Mouse (Mus musculus) kidney, postnatal 0 days (tissue): ENCODE results near the gene Map3k19. TPM values are rescaled to one million over a fixed set of nuclear protein-coding genes. Genes with fewer than 3 reads are reported as not detected.

ENCODE experiments used
- ATAC-seq: fragments of 200-750 bp; cut with Nextera tagmentation; replicated peaks from 2 replicates; pipeline ENCODE4 v1.8.0; 2017; ENCODE audit warnings: low read depth, moderate number of reproducible peaks, moderate TSS enrichment, moderate library complexity; ENCODE audit not compliant: low FRiP score
- DNase-seq: peaks from one replicate; pipeline ENCODE4 v3.0.0-alpha.2; 2016; ENCODE audit warnings: low spot score
- H3K27ac ChIP-seq: fragments of 300-500 bp; sonication (generic); 2 replicates; pipeline ENCODE4 v1.5.1; 2014; ENCODE audit warnings: mild to moderate bottlenecking
- H3K27me3 ChIP-seq: fragments of 300-500 bp; sonication (generic); 2 replicates; pipeline ENCODE4 v1.6.1; 2014; ENCODE audit warnings: low read length, mixed read lengths; ENCODE audit not compliant: insufficient read depth
- H3K36me3 ChIP-seq: fragments of 300-500 bp; sonication (generic); 2 replicates; pipeline ENCODE4 v1.6.1; 2014; ENCODE audit warnings: low read length, mixed read lengths; ENCODE audit not compliant: insufficient read depth
- H3K4me1 ChIP-seq: fragments of 300-500 bp; sonication (generic); replicated peaks from 2 replicates; pipeline ENCODE4 v1.6.1; 2014; ENCODE audit warnings: antibody characterized with exemption, low read length, mixed read lengths; ENCODE audit not compliant: insufficient read depth
- H3K4me2 ChIP-seq: fragments of 300-500 bp; sonication (generic); 2 replicates; pipeline ENCODE4 v1.6.1; 2014; ENCODE audit warnings: mild to moderate bottlenecking, low read length, moderate library complexity, mixed read lengths
- H3K4me3 ChIP-seq: fragments of 300-500 bp; sonication (generic); replicated peaks from 2 replicates; pipeline ENCODE4 v1.5.1; 2014; ENCODE audit warnings: low read depth, low read length
- H3K9ac ChIP-seq: fragments of 300-500 bp; sonication (generic); 2 replicates; pipeline ENCODE4 v1.6.1; 2014; ENCODE audit warnings: low read depth, low read length
- H3K9me3 ChIP-seq: fragments of 300-500 bp; sonication (generic); replicated peaks from 2 replicates; pipeline ENCODE4 v1.6.1; 2016; ENCODE audit warnings: low read length, inconsistent platforms, mixed read lengths
- CTCF ChIP-seq: IDR thresholded peaks from 2 replicates; pipeline ENCODE4 v1.5.1; 2016; ENCODE audit warnings: antibody characterized with exemption, low read depth, mild to moderate bottlenecking, moderate library complexity
- WGBS: fragments of 180-500 bp; shearing (Covaris S2); extraction: QIAGEN DNeasy Blood & Tissue Kit; methylation state at CpG from one replicate; pipeline ENCODE4 v1.1.7; 2014; 5-methylcytosine and 5-hydroxymethylcytosine counted together
- polyA plus RNA-seq: library from polyadenylated mRNA; unstranded; fragments of >200 nt; fragmentation: Nextera tagmentation; extraction: Ambion mirVana; gene quantifications from 2 replicates; pipeline ENCODE4 v1.2.1, GENCODE M21; 2015

The Map3k19 gene
- polyA plus RNA-seq, 1 experiment from 2014 or later: not detected

DNA sequence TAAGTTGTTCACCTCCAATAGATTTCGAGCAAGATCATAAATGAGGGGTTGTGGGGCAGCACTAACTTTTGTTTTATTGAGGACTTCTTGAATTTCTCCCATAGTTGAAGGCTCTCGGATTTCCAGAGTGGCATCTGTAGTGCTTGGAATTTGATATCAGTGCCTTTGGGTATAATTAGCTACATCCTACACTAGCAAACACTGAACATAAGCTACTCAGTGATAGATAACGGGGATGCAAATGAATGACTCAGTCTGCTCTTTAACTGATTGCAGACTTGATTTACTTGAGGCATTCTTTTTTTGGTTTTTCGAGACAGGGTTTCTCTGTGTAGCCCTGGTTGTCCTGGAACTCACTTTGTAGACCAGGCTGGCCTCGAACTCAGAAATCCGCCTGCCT lies 65.9 kb downstream of the Map3k19 start:
- H3K9me3 ChIP-seq: no peaks in the 10 kb centered on the region
- H3K4me3 ChIP-seq: no peak overlapping the region
- H3K9ac ChIP-seq: no peak overlapping the region
- H3K4me2 ChIP-seq: no peak overlapping the region
- ATAC-seq (no peak), DNase-seq (peak; percentile 36)
- H3K36me3 ChIP-seq: no peaks in the 10 kb centered on the region
- 0 out of 2 replicates have a peak, but pooled peaks cover 9% of the 10 kb centered on the region for H3K4me1 ChIP-seq
- 61% methylated on average over 6 of the region's 6 CpGs for WGBS
- H3K27me3 ChIP-seq: no peaks in the 10 kb centered on the region
- TF ChIP-seq CTCF: no peak
- H3K27ac ChIP-seq: no peak overlapping the region

DNA sequence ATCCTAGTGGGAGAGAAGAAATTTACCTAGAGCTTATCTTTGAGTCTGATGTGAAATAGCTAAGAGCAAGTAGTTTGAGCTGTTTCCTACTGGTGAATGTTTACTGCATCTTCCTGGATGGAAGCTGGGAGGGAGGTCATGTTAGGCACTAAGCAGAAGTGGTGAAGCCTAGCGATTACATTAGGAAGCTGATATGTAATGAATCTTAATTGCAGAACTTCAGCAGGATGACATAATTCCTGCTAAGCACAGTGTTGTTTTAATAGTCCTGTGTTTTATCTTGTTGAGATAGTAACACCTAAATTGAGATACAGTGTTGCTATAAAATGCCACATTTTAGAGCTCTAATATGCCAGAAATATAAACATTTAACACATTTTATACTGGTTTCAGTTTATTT lies 68.9 kb downstream of the Map3k19 start:
- Histone ChIP-seq H3K9ac (no peak overlapping the region), H3K9me3 (no peaks in the 10 kb centered on the region), H3K27me3 (no peaks in the 10 kb centered on the region), H3K4me2 (no peak overlapping the region), H3K36me3 (no peaks in the 10 kb centered on the region), H3K4me3 (no peak overlapping the region), H3K4me1 (0 out of 2 replicates have a peak, but pooled peaks cover 9% of the 10 kb centered on the region), H3K27ac (no peak overlapping the region)
- TF ChIP-seq CTCF: no peak
- ATAC-seq: no peak
- WGBS: 39% methylated on average over 1 of the region's 1 CpGs
- DNase-seq: no peak

DNA sequence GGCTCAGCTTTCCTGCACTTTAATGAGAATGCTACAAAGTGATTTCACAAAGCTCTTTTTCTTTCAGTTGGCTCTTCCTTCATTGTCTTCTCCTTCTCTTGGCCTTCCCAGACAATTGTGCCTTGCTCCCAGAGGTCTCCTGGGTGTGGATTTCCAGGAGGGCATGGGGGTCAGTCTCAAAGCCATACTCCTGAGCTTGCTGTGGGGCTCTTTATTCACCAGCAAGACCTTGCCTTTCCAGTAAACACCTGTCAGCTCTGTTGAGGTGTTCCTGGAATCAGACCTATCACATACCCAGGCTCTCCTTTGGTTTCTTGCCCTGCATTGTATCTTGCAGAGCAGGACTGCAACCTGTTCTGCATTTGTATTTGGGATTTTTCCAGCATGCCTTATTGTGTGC lies 71.0 kb downstream of the Map3k19 start:
- H3K36me3 ChIP-seq: no peaks in the 10 kb centered on the region
- no peaks in the 10 kb centered on the region for H3K27me3 ChIP-seq
- H3K9ac ChIP-seq: no peak overlapping the region
- peaks cover 9% of the 10 kb centered on the region; the same call in 1 of the 2 replicates for H3K4me1 ChIP-seq
- H3K4me3 ChIP-seq: no peak overlapping the region
- ATAC-seq (no peak), DNase-seq (no peak)
- no peak overlapping the region for H3K27ac ChIP-seq
- no peak overlapping the region for H3K4me2 ChIP-seq
- TF ChIP-seq CTCF: no peak
- H3K9me3 ChIP-seq: no peaks in the 10 kb centered on the region

DNA sequence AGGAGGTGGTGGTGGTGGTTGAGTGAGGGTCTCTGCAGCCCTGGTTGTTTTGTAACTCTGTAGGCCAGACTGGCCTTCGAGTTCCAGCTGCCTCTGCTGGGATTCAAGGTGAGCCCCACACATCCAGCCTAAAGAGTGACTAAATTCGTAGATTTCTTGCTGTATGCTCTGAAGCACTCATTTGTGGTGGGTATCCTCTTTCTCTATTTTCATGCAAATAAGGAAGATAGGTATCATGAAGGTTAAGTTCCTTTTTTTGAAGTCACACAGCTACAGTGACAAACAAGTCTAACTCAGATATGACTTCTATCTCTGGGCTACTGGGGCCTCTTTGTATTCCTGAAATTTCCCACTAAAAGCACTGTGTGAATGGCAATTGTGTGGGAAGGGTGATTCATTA lies 74.0 kb downstream of the Map3k19 start:
- TF ChIP-seq CTCF: no peak

DNA sequence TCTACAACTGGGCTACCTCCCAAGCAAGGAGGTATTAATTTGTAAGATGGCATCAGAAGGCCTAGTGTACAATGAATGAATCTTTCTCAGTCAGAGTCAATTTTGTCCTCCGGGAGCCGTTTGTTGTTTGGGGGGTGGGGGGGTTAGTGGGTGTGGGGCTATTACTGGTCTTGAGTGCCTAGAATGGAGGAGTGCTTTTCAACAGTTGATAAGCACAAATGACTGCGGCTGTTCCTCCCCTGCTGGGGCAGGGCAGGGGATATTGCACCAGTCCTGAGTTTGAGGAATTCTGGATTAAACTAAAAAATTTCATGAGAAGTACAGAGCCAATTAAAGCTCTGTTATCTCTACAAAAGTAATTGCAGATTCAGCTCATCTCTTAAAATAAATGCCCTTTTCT lies 74.7 kb downstream of the Map3k19 start:
- H3K9ac ChIP-seq: no peak overlapping the region
- peaks cover 7% of the 10 kb centered on the region for H3K4me1 ChIP-seq
- H3K27ac ChIP-seq: no peak overlapping the region
- no peaks in the 10 kb centered on the region for H3K9me3 ChIP-seq
- H3K4me3 ChIP-seq: no peak overlapping the region
- H3K36me3 ChIP-seq: no peaks in the 10 kb centered on the region
- ATAC-seq: no peak
- 29% methylated on average over 3 of the region's 3 CpGs for WGBS
- no peak for TF ChIP-seq CTCF
- DNase-seq: no peak
- no peaks in the 10 kb centered on the region for H3K27me3 ChIP-seq
- H3K4me2 ChIP-seq: no peak overlapping the region

More for the DNA sequence above, 74.0 kb downstream of the Map3k19 start:
- H3K9me3 ChIP-seq: no peaks in the 10 kb centered on the region
- no peaks in the 10 kb centered on the region for H3K27me3 ChIP-seq
- H3K9ac ChIP-seq: no peak overlapping the region
- ATAC-seq: no peak
- H3K36me3 ChIP-seq: no peaks in the 10 kb centered on the region
- no peak overlapping the region for H3K27ac ChIP-seq
- no peak for DNase-seq
- no peak overlapping the region for H3K4me2 ChIP-seq
- H3K4me1 ChIP-seq: peaks cover 4% of the 10 kb centered on the region
- no peak overlapping the region for H3K4me3 ChIP-seq
- WGBS: 75% methylated on average over 2 of the region's 2 CpGs

DNA sequence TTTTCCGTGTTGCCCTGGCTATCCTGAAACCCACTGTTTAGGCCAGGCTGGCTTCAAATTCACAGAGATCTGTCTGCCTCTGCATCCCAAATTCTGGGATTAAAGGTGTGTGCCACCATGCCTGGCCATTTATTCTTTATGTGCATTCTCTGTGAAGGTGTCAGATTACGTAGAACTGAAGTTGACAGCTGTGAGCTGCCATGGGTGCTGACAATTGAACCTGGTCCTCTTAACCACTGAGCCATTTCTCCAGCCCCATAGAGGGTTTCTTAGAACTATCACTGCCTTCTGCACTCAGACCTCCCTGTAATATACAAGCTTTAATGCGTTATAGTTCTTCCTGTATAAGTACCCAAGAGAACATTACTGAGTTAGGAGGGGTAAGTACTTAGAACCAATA lies 76.2 kb downstream of the Map3k19 start:
- 86% methylated on average over 3 of the region's 3 CpGs for WGBS
- TF ChIP-seq CTCF: no peak
- Histone ChIP-seq H3K36me3 (no peaks in the 10 kb centered on the region), H3K9me3 (no peaks in the 10 kb centered on the region), H3K27ac (no peak overlapping the region), H3K9ac (no peak overlapping the region), H3K4me3 (no peak overlapping the region), H3K4me2 (no peak overlapping the region), H3K4me1 (peaks cover 8% of the 10 kb centered on the region), H3K27me3 (no peaks in the 10 kb centered on the region)
- no peak for DNase-seq
- no peak for ATAC-seq

DNA sequence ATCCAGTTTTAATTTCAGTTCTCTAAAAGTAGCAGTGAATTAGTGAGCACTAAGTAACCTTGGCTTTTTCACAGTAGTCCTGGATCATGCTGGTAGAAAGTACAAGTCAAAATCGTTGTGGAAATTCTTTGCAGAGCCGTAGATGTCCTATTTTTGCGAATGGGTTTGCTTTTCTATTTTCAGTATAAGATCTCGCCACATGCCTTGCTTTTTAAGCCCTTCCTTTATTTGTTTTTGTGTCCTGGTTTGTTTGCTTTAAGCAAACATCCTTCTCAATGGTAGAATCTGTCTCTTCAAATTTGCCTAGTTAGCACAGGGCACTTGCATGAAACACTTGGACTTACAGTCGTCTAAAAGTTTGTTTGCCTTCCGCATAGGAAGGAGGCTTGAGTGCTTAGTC lies 78.6 kb downstream of the Map3k19 start:
- H3K27ac ChIP-seq: no peak overlapping the region
- peaks cover 8% of the 10 kb centered on the region for H3K4me1 ChIP-seq
- no peak for ATAC-seq
- H3K9me3 ChIP-seq: no peaks in the 10 kb centered on the region
- peak overlapping the region; percentile 36 for H3K4me2 ChIP-seq
- DNase-seq: no peak
- no peaks in the 10 kb centered on the region for H3K27me3 ChIP-seq
- H3K36me3 ChIP-seq: no peaks in the 10 kb centered on the region
- H3K9ac ChIP-seq: peak overlapping the region; percentile 35; the same call in 1 of the 2 replicates
- TF ChIP-seq CTCF: no peak
- 57% methylated on average over 6 of the region's 6 CpGs for WGBS
- no peak overlapping the region for H3K4me3 ChIP-seq
